Mouse (Mus musculus): ENCODE data around the gene Klk11.

DNA sequence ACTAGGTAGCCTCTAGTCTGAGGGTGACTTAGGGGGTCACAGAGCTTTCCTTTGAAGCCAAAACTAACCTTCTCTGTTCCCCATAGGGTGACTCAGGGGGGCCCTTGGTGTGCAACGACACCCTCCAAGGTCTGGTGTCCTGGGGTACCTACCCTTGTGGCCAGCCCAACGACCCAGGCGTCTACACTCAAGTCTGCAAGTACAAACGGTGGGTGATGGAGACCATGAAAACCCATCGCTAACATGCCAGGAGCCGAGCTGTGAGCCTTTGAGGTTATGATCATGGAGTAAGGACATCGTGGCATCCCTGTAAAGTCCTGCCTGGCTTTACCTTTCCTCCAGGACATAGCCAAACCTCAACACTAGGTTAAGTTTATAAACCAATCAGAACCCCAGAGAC is 40.8 kb downstream of the Klk11 start:
- TF ChIP-seq POLR2A (IDR thresholded peaks at IDR 0.05; ENCODE audit: control insufficient read depth, low read depth, low read length) (no peak), CTCF (IDR thresholded peaks at IDR 0.05; ENCODE audit: control insufficient read depth, insufficient read depth, insufficient replicate concordance, low read depth, low read length) (no peak)
